Mouse (Mus musculus) ES-E14 (cell line): ENCODE data around the gene Thrb. TPM values are rescaled to one million over a fixed set of nuclear protein-coding genes. Genes with fewer than 3 reads are reported as not detected.

Experiments
- DNase-seq: peaks from one replicate; pipeline ENCODE4 v3.0.0-alpha.2; 2013; ENCODE audit warnings: low read depth, low spot score
- H3K27ac ChIP-seq: 2 replicates; pipeline ENCODE4 v1.5.1; 2012; ENCODE audit warnings: low read depth, mild to moderate bottlenecking, low read length, moderate library complexity, mixed read lengths; ENCODE audit not compliant: poor library complexity, insufficient read depth, severe bottlenecking
- H3K36me3 ChIP-seq: 2 replicates; pipeline ENCODE4 v1.6.1; 2012; ENCODE audit warnings: mild to moderate bottlenecking, low read length, moderate library complexity, mixed read lengths; ENCODE audit not compliant: control insufficient read depth, poor library complexity, insufficient read depth, severe bottlenecking
- H3K4me1 ChIP-seq, 2 experiments: fragments of 150-350 bp in 1 of 2; sonication (generic) in 1 of 2; 2 replicates each; pipeline ENCODE4 v1.6.1; 2012; ENCODE audit warnings: low read length in 2 of 2, mild to moderate bottlenecking in 1 of 2, mixed read lengths in 1 of 2; ENCODE audit not compliant: control insufficient read depth in 2 of 2, insufficient read depth in 2 of 2, poor library complexity in 1 of 2
- H3K4me3 ChIP-seq, 2 experiments: fragments of 150-350 bp in 1 of 2; sonication (generic) in 1 of 2; 2 replicates each; pipeline ENCODE4 v1.5.1; 2012; ENCODE audit warnings: low read length in 2 of 2, low read depth in 1 of 2, mild to moderate bottlenecking in 1 of 2, mixed read lengths in 1 of 2; ENCODE audit not compliant: insufficient read depth in 1 of 2, poor library complexity in 1 of 2, severe bottlenecking in 1 of 2
- H3K9ac ChIP-seq: 2 replicates; pipeline ENCODE4 v1.6.1; 2012; ENCODE audit warnings: low read depth, mild to moderate bottlenecking, low read length, mixed read lengths; ENCODE audit not compliant: poor library complexity, insufficient read depth, severe bottlenecking
- H3K9me3 ChIP-seq: fragments of 150-350 bp; sonication (generic); 2 replicates; pipeline ENCODE4 v1.6.1; 2012; ENCODE audit warnings: low read depth, mild to moderate bottlenecking, low read length; ENCODE audit not compliant: control insufficient read depth, insufficient read depth
- CHD2 ChIP-seq: IDR thresholded peaks from 2 replicates; pipeline ENCODE4 v1.6.1; 2014; ENCODE audit warnings: mild to moderate bottlenecking, low read depth, low read length, inconsistent platforms
- HCFC1 ChIP-seq: IDR thresholded peaks from 2 replicates; pipeline ENCODE4 v1.6.1; 2012; ENCODE audit warnings: low read length, inconsistent platforms, borderline replicate concordance; ENCODE audit not compliant: insufficient read depth
- MAFK ChIP-seq: IDR thresholded peaks from 2 replicates; pipeline ENCODE4 v1.6.1; 2014; ENCODE audit warnings: mild to moderate bottlenecking, low read depth, low read length, inconsistent platforms; ENCODE audit not compliant: insufficient read depth
- ZC3H11A ChIP-seq: IDR thresholded peaks from 2 replicates; pipeline ENCODE4 v1.6.1; 2012; ENCODE audit warnings: low read depth, mild to moderate bottlenecking, inconsistent platforms, low read length, borderline replicate concordance
- ZNF384 ChIP-seq: IDR thresholded peaks from 2 replicates; pipeline ENCODE4 v1.6.1; 2012; ENCODE audit warnings: low read depth, low read length, inconsistent platforms
- in situ Hi-C, 2 experiments: fragments of 600-800 bp; cut with MboI; formaldehyde crosslinking; loops; one replicate each; pipeline ENCODE4 v1.15.1; 2025; ENCODE audit warnings: low sequenced_read_pairs in 2 of 2, inconsistent platforms in 1 of 2; ENCODE audit not compliant: unreplicated experiment in 2 of 2
- total RNA-seq: library from RNA; depleted of rRNA; stranded (reverse); fragments of 300-350 nt; gene quantifications from 2 replicates; pipeline ENCODE4 v1.2.3, GENCODE M21; 2012

Thrb gene
- total RNA-seq, 1 experiment = 0.76 TPM

GRCm38 (mm10) chr14:17863701-17864320 is 203.8 kb downstream of the Thrb start:
- DNase-seq = no peak
- no peak overlapping the region for H3K4me3 ChIP-seq
- in situ Hi-C loops = no loop called here
- no peak overlapping the region for H3K27ac ChIP-seq
- H3K9me3 ChIP-seq = no peaks in the 10 kb centered on the region
- H3K9ac ChIP-seq = no peak overlapping the region
- H3K4me1 ChIP-seq = no peaks in the 10 kb centered on the region
- TF ChIP-seq MAFK (no peak), HCFC1 (no peak), ZC3H11A (no peak), CHD2 (no peak), ZNF384 (no peak)
- H3K36me3 ChIP-seq = no peaks in the 10 kb centered on the region

- Histone ChIP-seq H3K27ac (no peak overlapping the region), H3K36me3 (no peaks in the 10 kb centered on the region), H3K4me3 (no peak overlapping the region), H3K4me1 (no peaks in the 10 kb centered on the region), H3K9ac (no peak overlapping the region), H3K9me3 (no peaks in the 10 kb centered on the region)
- no peak for TF ChIP-seq ZC3H11A
- TF ChIP-seq HCFC1 = no peak
- no peak for TF ChIP-seq CHD2
- TF ChIP-seq ZNF384 = no peak
- TF ChIP-seq MAFK = no peak
- in situ Hi-C loops = no loop called here
- no peak for DNase-seq
Observed at GRCm38 (mm10) chr14:17868326-17868725, 208.3 kb downstream of the Thrb start.

GRCm38 (mm10) chr14:17875946-17876345 is 215.9 kb downstream of the Thrb start:
- no peaks in the 10 kb centered on the region for H3K9me3 ChIP-seq
- no peaks in the 10 kb centered on the region for H3K4me1 ChIP-seq
- no peak overlapping the region for H3K9ac ChIP-seq
- no peak for DNase-seq
- no peak overlapping the region for H3K27ac ChIP-seq
- TF ChIP-seq CHD2 (no peak), ZC3H11A (no peak), HCFC1 (no peak), ZNF384 (no peak), MAFK (no peak)
- no peak overlapping the region for H3K4me3 ChIP-seq
- H3K36me3 ChIP-seq = no peaks in the 10 kb centered on the region
- in situ Hi-C loops = no loop called here

GRCm38 (mm10) chr14:17879446-17879845 is 219.4 kb downstream of the Thrb start:
- Histone ChIP-seq H3K27ac (no peak overlapping the region), H3K4me1 (no peaks in the 10 kb centered on the region), H3K9ac (no peak overlapping the region), H3K4me3 (no peak overlapping the region), H3K36me3 (no peaks in the 10 kb centered on the region), H3K9me3 (no peaks in the 10 kb centered on the region)
- TF ChIP-seq ZC3H11A = no peak
- TF ChIP-seq CHD2 = no peak
- no peak for TF ChIP-seq HCFC1
- TF ChIP-seq ZNF384 = no peak
- no peak for TF ChIP-seq MAFK
- in situ Hi-C loops = no loop called here
- DNase-seq = no peak

- Histone ChIP-seq H3K27ac (no peak overlapping the region), H3K4me3 (no peak overlapping the region), H3K4me1 (no peaks in the 10 kb centered on the region), H3K9me3 (no peaks in the 10 kb centered on the region), H3K36me3 (no peaks in the 10 kb centered on the region), H3K9ac (no peak overlapping the region)
- DNase-seq = no peak
- TF ChIP-seq MAFK (no peak), CHD2 (no peak), HCFC1 (no peak), ZC3H11A (no peak), ZNF384 (no peak)
- in situ Hi-C loops = no loop called here
Observed at GRCm38 (mm10) chr14:17884884-17885283, 224.8 kb downstream of the Thrb start.
